Mouse (Mus musculus): ENCODE measurements around the gene Galr3. TPM values are rescaled to one million over a fixed set of nuclear protein-coding genes. Genes with fewer than 3 reads are reported as not detected.

Gene Galr3
- total and polyA plus RNA-seq, 2 experiments from 2014 or later: 0.20 to 0.47 TPM

GRCm38 (mm10) chr15:79073752-79074151 lies 32.1 kb downstream of the Galr3 start:
- Histone ChIP-seq H3K4me1 (ENCODE audit: insufficient read depth, low read length) (peaks cover 4% of the 10 kb centered on the region; the same call in 1 of the 2 replicates), H3K4me2 (ENCODE audit: low read depth, low read length) (no peak overlapping the region), H3K27me3 (ENCODE audit: insufficient read depth, low read length) (no peaks in the 10 kb centered on the region), H3K4me3 (ENCODE audit: low read length) (no peak overlapping the region), H3K27ac (no peak overlapping the region), H3K9me3 (ENCODE audit: low read length) (no peaks in the 10 kb centered on the region), H3K36me3 (ENCODE audit: insufficient read depth, low read length) (peaks cover 22% of the 10 kb centered on the region; the same call in 1 of the 2 replicates), H3K9ac (replicated peaks; ENCODE audit: low read length) (no peak overlapping the region)
- ATAC-seq: no peak
- TF ChIP-seq CTCF (IDR thresholded peaks at IDR 0.05; ENCODE audit: low read depth): no peak
- DNase-seq (ENCODE audit: low spot score): no peak

- peaks cover 29% of the 10 kb centered on the region for H3K36me3 ChIP-seq (ENCODE audit: insufficient read depth, low read length)
- 44% methylated on average over 10 of the region's 10 CpGs for WGBS
- TF ChIP-seq CTCF (IDR thresholded peaks at IDR 0.05; ENCODE audit: low read depth): no peak
- H3K9ac ChIP-seq (replicated peaks; ENCODE audit: low read length): peak overlapping the region; percentile 79; the same call in 1 of the 2 replicates
- peak overlapping the region; percentile 90 for H3K4me2 ChIP-seq (ENCODE audit: low read depth, low read length)
- peak overlapping the region; percentile 73 for H3K4me3 ChIP-seq (ENCODE audit: low read length)
- no peaks in the 10 kb centered on the region for H3K27me3 ChIP-seq (ENCODE audit: insufficient read depth, low read length)
- DNase-seq (ENCODE audit: low spot score) (no peak), ATAC-seq (no peak)
- H3K4me1 ChIP-seq (ENCODE audit: insufficient read depth, low read length): peaks cover 4% of the 10 kb centered on the region; the same call in 1 of the 2 replicates
- no peaks in the 10 kb centered on the region for H3K9me3 ChIP-seq (ENCODE audit: low read length)
- peak overlapping the region; percentile 72; the same call in 1 of the 2 replicates for H3K27ac ChIP-seq
These were observed 32.8 kb downstream of the Galr3 start for GRCm38 (mm10) chr15:79074446-79074845.

DNA sequence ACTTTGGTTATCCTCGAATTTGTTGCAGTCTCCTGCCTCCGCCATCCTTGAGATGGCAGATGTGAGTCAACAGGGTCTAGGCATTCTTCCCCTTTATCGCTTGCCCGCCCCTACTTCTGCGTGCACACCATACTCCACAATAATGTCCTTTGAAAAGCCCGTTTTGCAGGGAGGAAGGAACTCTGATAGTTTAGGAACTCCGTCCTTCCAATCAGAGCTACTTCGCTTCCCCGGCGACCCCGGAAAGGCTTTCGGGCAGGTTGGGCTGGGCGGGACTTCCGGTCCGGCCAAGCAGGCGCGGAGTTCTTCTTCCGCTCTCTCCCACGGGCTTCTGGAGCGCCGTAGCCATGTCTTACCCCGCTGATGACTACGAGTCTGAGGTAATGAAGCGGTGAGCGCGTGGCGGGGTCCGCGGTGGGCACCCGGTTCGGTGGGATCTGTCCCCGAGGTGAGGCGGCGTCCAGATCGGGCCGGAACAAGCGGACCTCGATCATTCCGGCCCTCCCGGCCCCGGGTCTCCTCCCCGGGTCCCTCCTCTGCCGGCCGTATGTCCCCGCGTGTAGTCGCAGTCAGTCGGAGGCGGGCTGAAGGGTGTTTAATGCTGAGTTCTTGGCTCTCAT lies 33.3 kb downstream of the Galr3 start, which contains the start of gene Eif3l:
Gene Eif3l (plus strand): TSS at position 267 of the 620 bp plus-strand sequence.
- ATAC-seq: peak; percentile 91
- H3K4me3 ChIP-seq (ENCODE audit: low read length): peak within 1 kb of the TSS; percentile 73

DNA sequence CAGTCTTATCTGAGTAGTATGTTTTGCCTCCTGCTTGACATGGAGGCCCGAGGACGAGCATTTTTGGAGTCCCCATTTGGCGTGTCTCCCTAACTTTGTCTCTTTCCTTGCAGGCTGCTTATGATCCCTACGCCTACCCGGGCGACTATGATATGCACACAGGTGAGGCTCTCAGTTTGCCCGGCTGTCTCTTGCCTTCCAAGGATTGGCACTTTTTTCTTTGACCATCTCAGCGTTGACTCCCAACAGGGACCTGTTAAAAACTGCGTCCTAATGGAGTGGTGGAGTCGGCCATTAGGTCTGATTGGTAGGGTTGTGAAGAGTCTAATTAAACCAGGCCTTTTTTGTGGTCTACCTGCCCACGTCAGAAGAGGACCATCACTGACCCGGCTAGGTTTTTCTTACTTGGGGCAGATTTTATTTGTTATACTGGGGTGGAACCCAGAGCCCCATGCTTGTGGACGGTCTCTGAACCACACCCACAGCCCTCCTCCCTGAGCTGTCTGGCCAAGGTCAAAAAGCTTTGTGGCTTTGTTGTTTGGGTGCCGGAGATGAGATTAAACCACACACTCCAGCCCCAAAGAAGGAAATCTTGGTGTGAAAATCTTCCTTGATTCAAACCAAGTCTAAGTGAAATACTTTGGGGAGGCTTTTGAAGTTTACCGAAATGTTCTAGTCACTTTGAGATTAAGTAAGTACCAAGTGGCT lies 34.1 kb downstream of the Galr3 start:
- Histone ChIP-seq H3K27me3 (ENCODE audit: insufficient read depth, low read length) (no peaks in the 10 kb centered on the region), H3K4me2 (ENCODE audit: low read depth, low read length) (peak overlapping the region; percentile 90), H3K9ac (replicated peaks; ENCODE audit: low read length) (peak overlapping the region; percentile 79), H3K4me3 (ENCODE audit: low read length) (peak overlapping the region; percentile 73), H3K9me3 (ENCODE audit: low read length) (no peaks in the 10 kb centered on the region), H3K27ac (peak overlapping the region; percentile 72), H3K36me3 (ENCODE audit: insufficient read depth, low read length) (peaks cover 35% of the 10 kb centered on the region), H3K4me1 (ENCODE audit: insufficient read depth, low read length) (peaks cover 4% of the 10 kb centered on the region; the same call in 1 of the 2 replicates)
- DNase-seq (ENCODE audit: low spot score): no peak
- no peak for ATAC-seq
- no peak for TF ChIP-seq CTCF (IDR thresholded peaks at IDR 0.05; ENCODE audit: low read depth)
- WGBS: 42% methylated on average over 15 of the region's 15 CpGs

More for the DNA sequence above, 33.3 kb downstream of the Galr3 start, which contains the start of gene Eif3l:
- peak within 1 kb of the TSS; percentile 79 for H3K9ac ChIP-seq (replicated peaks; ENCODE audit: low read length)
- no peaks in the 10 kb centered on the region for H3K27me3 ChIP-seq (ENCODE audit: insufficient read depth, low read length)
- no peaks in the 10 kb centered on the region for H3K9me3 ChIP-seq (ENCODE audit: low read length)
- DNase-seq (ENCODE audit: low spot score): peak; percentile 93
- peaks cover 35% of the 10 kb centered on the region for H3K36me3 ChIP-seq (ENCODE audit: insufficient read depth, low read length)
- peaks cover 4% of the 10 kb centered on the region; the same call in 1 of the 2 replicates for H3K4me1 ChIP-seq (ENCODE audit: insufficient read depth, low read length)
- TF ChIP-seq CTCF (IDR thresholded peaks at IDR 0.05; ENCODE audit: low read depth): peak; percentile 30; the same call in 1 of the 2 replicates
- WGBS: under 1% methylated on average over 49 of the region's 49 CpGs
- H3K27ac ChIP-seq: peak within 1 kb of the TSS; percentile 72
- peak within 1 kb of the TSS; percentile 90 for H3K4me2 ChIP-seq (ENCODE audit: low read depth, low read length)

GRCm38 (mm10) chr15:79079567-79079966 lies 37.9 kb downstream of the Galr3 start:
- TF ChIP-seq CTCF (IDR thresholded peaks at IDR 0.05; ENCODE audit: low read depth): no peak
- Histone ChIP-seq H3K9ac (replicated peaks; ENCODE audit: low read length) (no peak overlapping the region), H3K4me3 (ENCODE audit: low read length) (no peak overlapping the region), H3K9me3 (ENCODE audit: low read length) (no peaks in the 10 kb centered on the region), H3K27me3 (ENCODE audit: insufficient read depth, low read length) (no peaks in the 10 kb centered on the region), H3K27ac (no peak overlapping the region), H3K4me1 (ENCODE audit: insufficient read depth, low read length) (peaks cover 4% of the 10 kb centered on the region; the same call in 1 of the 2 replicates), H3K4me2 (ENCODE audit: low read depth, low read length) (no peak overlapping the region), H3K36me3 (ENCODE audit: insufficient read depth, low read length) (peaks cover 64% of the 10 kb centered on the region)
- ATAC-seq (no peak), DNase-seq (ENCODE audit: low spot score) (no peak)
- 94% methylated on average over 7 of the region's 7 CpGs for WGBS

DNA sequence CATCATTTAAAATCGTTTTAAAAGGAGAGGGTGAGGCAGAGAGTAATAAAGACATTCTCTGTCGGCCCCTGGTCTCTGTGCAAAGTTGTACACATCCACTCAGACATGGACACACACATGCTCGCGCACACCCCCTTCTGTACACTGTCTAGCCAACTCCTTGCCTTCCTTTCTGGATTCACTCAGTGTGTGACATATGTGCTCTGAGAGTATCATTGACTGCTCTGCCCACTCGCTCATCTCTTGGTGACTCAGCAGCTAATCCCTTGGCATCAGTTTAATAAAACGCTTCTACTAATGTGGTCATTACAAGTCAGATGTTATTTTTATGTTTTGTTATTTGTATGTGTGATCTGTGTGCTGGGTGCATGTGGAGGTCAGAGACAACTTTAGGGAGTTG lies 50.6 kb downstream of the Galr3 start:
- Histone ChIP-seq H3K36me3 (ENCODE audit: insufficient read depth, low read length) (peaks cover 55% of the 10 kb centered on the region), H3K4me2 (ENCODE audit: low read depth, low read length) (no peak overlapping the region), H3K9me3 (ENCODE audit: low read length) (no peaks in the 10 kb centered on the region), H3K4me1 (ENCODE audit: insufficient read depth, low read length) (no peaks in the 10 kb centered on the region), H3K9ac (replicated peaks; ENCODE audit: low read length) (no peak overlapping the region), H3K27me3 (ENCODE audit: insufficient read depth, low read length) (no peaks in the 10 kb centered on the region), H3K27ac (no peak overlapping the region), H3K4me3 (ENCODE audit: low read length) (no peak overlapping the region)
- no peak for TF ChIP-seq CTCF (IDR thresholded peaks at IDR 0.05; ENCODE audit: low read depth)
- ATAC-seq: no peak
- no peak for DNase-seq (ENCODE audit: low spot score)
- 90% methylated on average over 6 of the region's 6 CpGs for WGBS

Small RNA genes lying within 50 kb of the gene (microRNA-seq; reads per million reads assigned to microRNA genes)
- gene Mir6956: 1.1 to 1.4 reads per million in 2 experiments

Other genes starting within 250 kb of the Galr3 start
- gene Card10, start 238.8 kb upstream of the Galr3 start, total RNA-seq (2014; rRNA removed): 0.94 and 1.4 TPM in 2 replicates
- 2.3 and 2.6 TPM in 2 replicates for gene Card10, start 238.8 kb upstream of the Galr3 start, polyA plus RNA-seq (2015; fragmentation: Nextera tagmentation; extraction: Ambion mirVana)
- 20.6 and 22.5 TPM in 2 replicates for gene Cdc42ep1, start 199.3 kb upstream of the Galr3 start, total RNA-seq (2014; rRNA removed)
- 18.1 TPM in 2 replicates for gene Cdc42ep1, start 199.3 kb upstream of the Galr3 start, polyA plus RNA-seq (2015; fragmentation: Nextera tagmentation; extraction: Ambion mirVana)
- gene Lgals2, start 186.4 kb upstream of the Galr3 start, total RNA-seq (2014; rRNA removed): not detected in 2 replicates
- gene Lgals2, start 186.4 kb upstream of the Galr3 start, polyA plus RNA-seq (2015; fragmentation: Nextera tagmentation; extraction: Ambion mirVana): not detected in 2 replicates
- gene Gga1, start 164.7 kb upstream of the Galr3 start, total RNA-seq (2014; rRNA removed): 40.0 and 47.1 TPM in 2 replicates
- 40.1 and 41.2 TPM in 2 replicates for gene Gga1, start 164.7 kb upstream of the Galr3 start, polyA plus RNA-seq (2015; fragmentation: Nextera tagmentation; extraction: Ambion mirVana)
- 0.72 TPM in 1 of 2 replicates, not detected in the other for gene Gm49510, start 142.2 kb upstream of the Galr3 start, total RNA-seq (2014; rRNA removed)
- not detected in 2 replicates for gene Gm49510, start 142.2 kb upstream of the Galr3 start, polyA plus RNA-seq (2015; fragmentation: Nextera tagmentation; extraction: Ambion mirVana)
- 2.4 and 6.2 TPM in 2 replicates for gene Sh3bp1, start 142.1 kb upstream of the Galr3 start, total RNA-seq (2014; rRNA removed)
- 4.4 and 5.5 TPM in 2 replicates for gene Sh3bp1, start 142.1 kb upstream of the Galr3 start, polyA plus RNA-seq (2015; fragmentation: Nextera tagmentation; extraction: Ambion mirVana)
- 300 and 339 TPM in 2 replicates for gene Pdxp, start 128.0 kb upstream of the Galr3 start, total RNA-seq (2014; rRNA removed)
- gene Pdxp, start 128.0 kb upstream of the Galr3 start, polyA plus RNA-seq (2015; fragmentation: Nextera tagmentation; extraction: Ambion mirVana): 124 and 141 TPM in 2 replicates
- 67.6 and 91.5 TPM in 2 replicates for gene Lgals1, start 115.2 kb upstream of the Galr3 start, total RNA-seq (2014; rRNA removed)
- 141 and 144 TPM in 2 replicates for gene Lgals1, start 115.2 kb upstream of the Galr3 start, polyA plus RNA-seq (2015; fragmentation: Nextera tagmentation; extraction: Ambion mirVana)
- 4.7 and 8.8 TPM in 2 replicates for gene Nol12, start 107.0 kb upstream of the Galr3 start, total RNA-seq (2014; rRNA removed)
- gene Nol12, start 107.0 kb upstream of the Galr3 start, polyA plus RNA-seq (2015; fragmentation: Nextera tagmentation; extraction: Ambion mirVana): 54.8 and 56.4 TPM in 2 replicates
- 42.0 and 57.6 TPM in 2 replicates for gene Triobp, start 94.2 kb upstream of the Galr3 start, total RNA-seq (2014; rRNA removed)
- 19.0 and 20.7 TPM in 2 replicates for gene Triobp, start 94.2 kb upstream of the Galr3 start, polyA plus RNA-seq (2015; fragmentation: Nextera tagmentation; extraction: Ambion mirVana)
- 211 and 233 TPM in 2 replicates for gene H1f0, start 13.4 kb upstream of the Galr3 start, total RNA-seq (2014; rRNA removed)
- gene H1f0, start 13.4 kb upstream of the Galr3 start, polyA plus RNA-seq (2015; fragmentation: Nextera tagmentation; extraction: Ambion mirVana): 259 and 272 TPM in 2 replicates
- gene Ankrd54, start 21.0 kb downstream of the Galr3 start, total RNA-seq (2014; rRNA removed): 60.4 and 62.5 TPM in 2 replicates
- 36.7 and 42.4 TPM in 2 replicates for gene Ankrd54, start 21.0 kb downstream of the Galr3 start, polyA plus RNA-seq (2015; fragmentation: Nextera tagmentation; extraction: Ambion mirVana)
- 221 and 229 TPM in 2 replicates for gene Eif3l, start 33.3 kb downstream of the Galr3 start, total RNA-seq (2014; rRNA removed)
- 163 and 164 TPM in 2 replicates for gene Eif3l, start 33.3 kb downstream of the Galr3 start, polyA plus RNA-seq (2015; fragmentation: Nextera tagmentation; extraction: Ambion mirVana)
- gene Micall1, start 67.0 kb downstream of the Galr3 start, total RNA-seq (2014; rRNA removed): 28.1 and 36.4 TPM in 2 replicates
- 8.0 and 9.5 TPM in 2 replicates for gene Micall1, start 67.0 kb downstream of the Galr3 start, polyA plus RNA-seq (2015; fragmentation: Nextera tagmentation; extraction: Ambion mirVana)
- 49.9 and 50.1 TPM in 2 replicates for gene Polr2f, start 99.1 kb downstream of the Galr3 start, total RNA-seq (2014; rRNA removed)
- 326 and 334 TPM in 2 replicates for gene Polr2f, start 99.1 kb downstream of the Galr3 start, polyA plus RNA-seq (2015; fragmentation: Nextera tagmentation; extraction: Ambion mirVana)
- gene 1700088E04Rik, start 99.4 kb downstream of the Galr3 start, total RNA-seq (2014; rRNA removed): 6.0 and 10.1 TPM in 2 replicates
- 18.0 and 21.4 TPM in 2 replicates for gene 1700088E04Rik, start 99.4 kb downstream of the Galr3 start, polyA plus RNA-seq (2015; fragmentation: Nextera tagmentation; extraction: Ambion mirVana)
- gene Sox10, start 123.4 kb downstream of the Galr3 start, total RNA-seq (2014; rRNA removed): 36.2 and 40.3 TPM in 2 replicates
- gene Sox10, start 123.4 kb downstream of the Galr3 start, polyA plus RNA-seq (2015; fragmentation: Nextera tagmentation; extraction: Ambion mirVana): 14.2 and 15.2 TPM in 2 replicates
- 59.4 and 68.0 TPM in 2 replicates for gene Pick1, start 187.3 kb downstream of the Galr3 start, total RNA-seq (2014; rRNA removed)
- 67.7 and 70.0 TPM in 2 replicates for gene Pick1, start 187.3 kb downstream of the Galr3 start, polyA plus RNA-seq (2015; fragmentation: Nextera tagmentation; extraction: Ambion mirVana)
- gene Gm49486, start 187.5 kb downstream of the Galr3 start, total RNA-seq (2014; rRNA removed): 0.61 and 1.7 TPM in 2 replicates
- 1.5 and 2.1 TPM in 2 replicates for gene Gm49486, start 187.5 kb downstream of the Galr3 start, polyA plus RNA-seq (2015; fragmentation: Nextera tagmentation; extraction: Ambion mirVana)
- gene Slc16a8, start 212.9 kb downstream of the Galr3 start, total RNA-seq (2014; rRNA removed): 1.0 and 2.0 TPM in 2 replicates
- gene Slc16a8, start 212.9 kb downstream of the Galr3 start, polyA plus RNA-seq (2015; fragmentation: Nextera tagmentation; extraction: Ambion mirVana): 3.1 and 3.7 TPM in 2 replicates
- gene Baiap2l2, start 243.7 kb downstream of the Galr3 start, total RNA-seq (2014; rRNA removed): 1.7 and 2.3 TPM in 2 replicates
- gene Baiap2l2, start 243.7 kb downstream of the Galr3 start, polyA plus RNA-seq (2015; fragmentation: Nextera tagmentation; extraction: Ambion mirVana): 6.5 and 6.8 TPM in 2 replicates